Mouse (Mus musculus) right cerebral cortex, adult 2 months (tissue): ENCODE data around the gene AI464131.

ENCODE experiments used
- DNase-seq, 2 experiments: peaks; one replicate each; pipeline ENCODE4 v3.0.0; 2021 to 2022; ENCODE audit warnings: low spot score in 2 of 2

The AI464131 gene

GRCm38 (mm10) chr4:41502986-41503412, at the start of gene AI464131:
AI464131 (minus strand) TSS chr4:41503076.
- DNase-seq, result peak; percentile 91 to 92

GRCm38 (mm10) chr4:41552529-41552928, 49.7 kb upstream of the AI464131 start:
- DNase-seq, result peak; percentile 72 to 86

GRCm38 (mm10) chr4:41547086-41547485, 44.2 kb upstream of the AI464131 start:
- no peak for DNase-seq

GRCm38 (mm10) chr4:41545985-41546384, 43.1 kb upstream of the AI464131 start:
- no peak for DNase-seq

DNA sequence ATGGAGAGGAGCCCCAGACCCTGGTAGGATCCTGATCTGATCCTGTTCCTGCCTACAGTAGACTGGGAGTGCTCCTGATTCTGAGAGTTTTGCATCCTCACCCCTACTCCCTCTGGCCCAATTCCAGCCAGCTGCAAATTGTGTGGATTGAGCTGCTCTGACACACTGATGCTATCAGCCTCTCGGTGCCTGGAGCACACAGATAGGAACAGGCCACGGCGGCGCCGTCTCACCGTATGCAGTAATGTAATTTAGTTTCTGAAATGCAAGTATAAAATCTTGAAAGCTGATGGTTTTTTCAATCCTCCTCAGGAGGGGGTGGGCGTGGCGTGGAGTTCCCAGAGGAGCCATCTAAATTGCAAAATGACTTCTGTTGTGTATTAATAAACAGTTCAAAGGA, 39.3 kb upstream of the AI464131 start:
- DNase-seq, result no peak

- no peak for DNase-seq
Observed at GRCm38 (mm10) chr4:41534866-41535265, 32.0 kb upstream of the AI464131 start.

- DNase-seq, result no peak
Observed at GRCm38 (mm10) chr4:41532420-41532819, 29.5 kb upstream of the AI464131 start.

DNA sequence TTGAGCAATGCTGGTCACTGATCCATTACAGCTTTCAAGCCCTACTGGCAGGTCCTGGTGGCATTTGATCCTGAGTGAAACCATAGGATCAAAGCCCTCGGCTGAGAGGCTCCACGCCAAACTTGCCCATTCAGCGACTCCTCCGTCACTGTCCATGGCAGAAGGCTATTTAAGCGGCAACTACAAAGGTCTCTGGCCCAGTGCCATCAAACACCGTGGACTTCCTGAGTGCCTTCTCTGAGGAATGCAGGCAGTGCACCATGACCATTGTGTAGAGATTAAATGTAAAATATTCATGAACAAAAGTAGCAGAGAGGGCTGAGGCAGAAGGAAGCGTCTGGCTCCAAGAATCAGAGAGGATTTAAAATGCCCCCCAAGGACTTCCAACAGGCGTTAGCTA, 25.1 kb upstream of the AI464131 start:
- no peak for DNase-seq

GRCm38 (mm10) chr4:41527076-41527475, 24.2 kb upstream of the AI464131 start:
- DNase-seq, result no peak

- DNase-seq, result no peak
Observed at GRCm38 (mm10) chr4:41526553-41526952, 23.7 kb upstream of the AI464131 start.

- no peak for DNase-seq
Observed at GRCm38 (mm10) chr4:41524829-41525228, 22.0 kb upstream of the AI464131 start.

GRCm38 (mm10) chr4:41523839-41524238, 21.0 kb upstream of the AI464131 start:
- no peak for DNase-seq

DNA sequence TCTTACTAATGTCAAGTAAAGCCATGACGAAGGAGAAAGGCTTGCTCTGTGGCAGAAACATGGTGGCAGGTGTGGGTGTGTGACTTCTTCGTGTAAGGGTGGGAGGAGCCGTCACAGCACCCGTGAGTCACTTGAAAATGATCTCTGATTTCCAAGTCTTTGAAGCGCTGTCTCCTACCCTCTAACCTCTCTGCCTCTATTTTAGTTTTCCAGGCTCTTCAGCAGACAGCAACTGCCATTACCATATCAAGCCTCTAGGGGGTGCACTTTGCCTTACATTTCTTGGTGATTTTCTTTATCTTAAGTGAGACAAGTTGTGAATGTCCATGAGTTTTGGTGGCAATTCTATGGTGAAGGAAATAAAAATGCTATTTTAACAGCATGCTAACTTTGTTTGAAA, 19.9 kb upstream of the AI464131 start:
- DNase-seq, result peak; percentile 73 to 78

GRCm38 (mm10) chr4:41522136-41522535, 19.3 kb upstream of the AI464131 start:
- DNase-seq, result no peak

DNA sequence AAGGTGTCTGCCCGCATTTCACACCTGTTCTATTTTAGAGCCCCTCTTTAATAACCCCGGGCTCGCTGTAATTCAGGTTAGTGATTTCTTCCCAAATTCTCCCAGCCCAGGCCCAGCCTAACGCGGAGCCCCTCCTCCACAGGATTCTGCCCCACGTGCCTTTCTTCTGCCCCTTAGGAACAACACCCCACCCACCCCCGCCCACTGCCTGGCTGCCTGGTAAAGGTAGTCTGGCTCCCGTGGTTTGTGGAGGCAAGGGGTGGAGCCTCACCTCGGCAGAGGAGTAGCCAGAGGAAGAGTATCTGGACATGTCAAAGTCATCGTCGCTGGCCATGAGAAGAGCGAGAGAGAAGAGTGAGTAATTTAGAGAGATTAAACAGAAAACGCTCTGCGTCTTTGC, 17.8 kb upstream of the AI464131 start:
- no peak for DNase-seq

DNA sequence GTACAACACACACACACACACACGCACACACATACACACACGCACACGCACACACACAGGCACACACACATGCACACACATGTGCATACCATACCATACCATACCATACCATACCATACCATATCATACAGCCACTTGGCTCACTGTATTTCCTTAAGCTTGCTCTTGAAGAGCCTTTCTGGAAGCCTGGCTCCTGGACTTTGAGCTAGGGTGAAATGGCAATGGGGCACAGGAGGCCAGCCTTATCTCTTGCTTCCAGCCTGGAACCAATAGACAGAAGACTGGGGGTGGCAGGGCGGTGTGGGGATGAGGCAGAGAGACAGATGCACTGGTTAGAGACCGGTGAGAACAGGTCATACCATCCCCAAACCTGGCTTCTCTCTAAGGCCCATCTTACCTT, 16.3 kb upstream of the AI464131 start:
- DNase-seq, result no peak

DNA sequence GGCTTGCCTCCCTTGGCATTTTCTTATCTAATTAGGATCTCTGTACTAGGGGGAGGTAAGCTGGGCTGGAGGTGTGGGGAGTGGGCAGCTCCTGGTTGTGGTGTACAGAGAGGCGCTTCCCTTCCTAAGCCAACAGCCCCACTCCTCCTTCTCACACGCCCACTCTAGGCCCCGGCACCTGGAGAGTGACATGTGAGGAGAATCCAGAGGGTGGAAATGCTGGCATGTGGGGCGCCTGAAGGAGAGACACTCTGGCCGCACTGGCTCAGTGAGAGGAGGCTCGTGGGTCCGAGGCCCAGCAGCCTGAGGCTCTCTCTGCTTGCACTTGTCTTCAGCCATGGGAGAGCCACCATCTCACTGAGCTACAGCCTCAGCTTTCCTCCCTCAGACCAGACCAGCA, 15.5 kb upstream of the AI464131 start:
- no peak for DNase-seq

GRCm38 (mm10) chr4:41517233-41517632, 14.4 kb upstream of the AI464131 start, which contains the start of gene 1110017D15Rik:
1110017D15Rik (minus strand) TSS chr4:41517333.
- DNase-seq, result no peak

- DNase-seq, result no peak
Observed at GRCm38 (mm10) chr4:41513714-41514113, 10.8 kb upstream of the AI464131 start.

- no peak for DNase-seq
Observed at GRCm38 (mm10) chr4:41513309-41513708, 10.4 kb upstream of the AI464131 start.

DNA sequence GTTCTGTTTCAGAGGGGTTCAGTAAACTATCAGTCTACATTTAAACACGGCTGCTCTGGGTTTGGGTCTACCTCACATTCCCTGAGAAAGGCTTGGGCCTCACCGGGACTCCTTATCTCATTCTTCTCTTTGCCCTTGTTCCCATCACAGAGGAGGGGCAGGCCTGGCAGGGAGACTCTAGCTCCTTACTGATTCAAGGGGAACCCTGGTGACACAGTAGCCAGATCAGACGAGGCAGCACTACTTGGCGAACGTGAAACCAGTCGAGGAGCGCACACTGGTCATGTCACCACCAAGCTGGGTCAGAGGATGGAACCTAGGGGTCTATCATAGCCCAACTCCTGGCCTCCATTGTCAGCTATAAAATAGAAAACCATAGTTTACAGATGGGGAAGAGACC, 5.1 kb upstream of the AI464131 start:
- no peak for DNase-seq

DNA sequence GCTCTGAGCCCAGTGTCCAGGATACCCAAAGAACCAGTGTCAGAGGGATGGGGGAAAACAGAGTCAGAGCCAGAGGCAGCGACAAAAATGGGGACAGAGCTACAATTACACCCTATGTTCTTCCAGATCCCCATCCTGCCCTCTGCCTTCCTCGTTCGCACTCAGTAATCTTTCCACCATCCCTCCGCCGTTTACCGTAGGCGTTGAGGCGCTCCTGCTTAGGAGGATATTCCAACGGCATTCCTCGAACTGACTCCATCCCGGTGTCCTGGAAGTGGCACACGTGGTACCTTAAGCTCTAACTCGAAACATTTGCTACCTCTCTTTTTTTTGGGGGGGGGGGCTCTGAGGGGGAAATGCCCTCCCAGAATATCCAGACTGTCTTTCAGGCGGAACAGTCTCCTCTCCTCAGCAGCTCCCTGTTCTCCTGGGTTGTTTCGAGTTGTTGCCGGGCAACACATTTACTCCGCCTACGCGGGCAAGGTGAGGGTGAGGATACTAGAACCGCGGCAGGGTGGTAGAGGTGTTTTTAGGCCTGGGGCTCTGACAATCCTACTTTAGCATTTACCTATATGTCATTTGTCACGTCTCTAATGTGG, 4.5 kb upstream of the AI464131 start:
- DNase-seq, result no peak

- DNase-seq, result peak; percentile 81 to 88
Observed at GRCm38 (mm10) chr4:41506906-41507305, 4.0 kb upstream of the AI464131 start.

DNA sequence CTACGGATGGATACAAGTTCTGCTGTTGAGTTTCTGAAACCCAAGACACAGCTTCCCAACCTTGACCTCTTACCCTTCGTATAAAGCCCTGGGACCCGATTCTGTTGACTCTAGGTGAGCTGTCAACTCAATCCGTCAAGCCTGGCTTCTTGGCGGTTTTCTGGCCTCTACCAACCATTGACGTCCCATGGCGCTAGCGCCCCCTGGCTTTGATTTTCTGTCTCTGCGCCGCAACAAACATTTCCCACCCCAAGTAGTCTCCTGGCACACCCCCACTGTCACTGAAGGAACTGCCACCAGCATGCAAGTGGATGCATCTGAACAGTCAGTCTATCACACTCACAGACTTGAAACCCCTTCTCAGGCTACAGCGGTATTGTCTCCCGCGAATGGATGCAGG, 3.3 kb upstream of the AI464131 start:
- no peak for DNase-seq
